Mouse (Mus musculus): ENCODE measurements at regions not wholly inside any gene's neighbourhood (a gene's known extent, or its start where the extent isn't known, plus 50 kb on each side); places are given as distances from the start of the nearest gene placed in this dataset.

DNA sequence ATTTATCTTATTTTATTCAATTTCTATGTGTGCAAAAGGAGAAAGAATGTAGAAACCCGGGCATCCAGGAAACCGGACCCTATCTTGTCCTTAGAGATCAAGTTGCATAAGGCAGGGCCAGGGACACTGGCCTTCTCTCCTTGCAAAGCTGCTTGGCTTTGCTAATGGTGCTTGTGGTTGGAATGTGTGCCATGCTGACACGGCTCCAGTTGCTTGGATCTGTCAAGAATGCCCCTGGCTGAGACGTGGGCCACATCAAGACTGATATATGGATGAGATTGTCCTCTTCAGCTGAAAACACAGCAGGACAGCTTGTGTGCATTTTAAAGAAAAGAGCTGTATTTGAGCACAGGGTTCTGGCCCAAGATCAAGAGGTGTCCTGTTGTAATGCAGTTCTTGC is 1047.0 kb downstream of the Adgrl2 start:
- DNase-seq (ENCODE audit: low spot score) (no peak), ATAC-seq (ENCODE audit: insufficient read depth, low read depth) (no peak)
- 0 out of 2 replicates have a peak, but pooled peaks cover 2% of the 10 kb centered on the region for H3K4me1 ChIP-seq (ENCODE audit: control insufficient read depth, insufficient read depth)
- no peak overlapping the region for H3K4me2 ChIP-seq (ENCODE audit: low read depth, low read length)
- H3K36me3 ChIP-seq (replicated peaks; ENCODE audit: control insufficient read depth, insufficient read depth, low read length) = no peaks in the 10 kb centered on the region
- no peaks in the 10 kb centered on the region for H3K27me3 ChIP-seq (ENCODE audit: control insufficient read depth, insufficient read depth, low read length)
- H3K4me3 ChIP-seq (ENCODE audit: low read depth, low read length) = no peak overlapping the region
- 60% methylated on average over 4 of the region's 4 CpGs for WGBS
- no peak for TF ChIP-seq EP300 (IDR thresholded peaks at IDR 0.05; ENCODE audit: low read depth)
- TF ChIP-seq CTCF (IDR thresholded peaks at IDR 0.05; ENCODE audit: low read depth) = no peak
- no peak overlapping the region for H3K27ac ChIP-seq (ENCODE audit: low read depth)
- H3K9ac ChIP-seq (replicated peaks; ENCODE audit: low read depth, low read length) = no peak overlapping the region
- no peaks in the 10 kb centered on the region for H3K9me3 ChIP-seq (replicated peaks; ENCODE audit: control insufficient read depth, low read length)

DNA sequence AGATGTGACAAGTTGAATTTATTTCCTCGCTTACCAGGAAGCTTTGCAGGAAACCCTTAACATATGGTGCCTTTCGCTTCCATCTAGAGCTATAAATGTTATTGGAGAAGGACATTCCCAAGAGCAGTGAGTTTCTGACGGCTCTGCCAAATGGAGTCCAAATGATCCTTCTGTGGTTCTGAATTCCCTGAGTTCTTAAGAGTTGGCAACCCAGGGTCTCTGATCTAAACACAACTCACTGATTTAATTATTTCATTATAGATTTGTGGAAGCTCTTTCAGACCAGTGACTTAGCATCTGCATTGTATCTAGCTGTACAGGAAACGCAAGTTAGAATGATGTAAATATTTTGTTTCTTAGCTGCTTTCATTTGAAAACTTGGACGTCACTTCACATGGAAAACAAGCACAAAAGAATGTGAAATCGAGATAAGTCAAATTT is 1059.5 kb downstream of the Adgrl2 start:
- WGBS = 51% methylated on average over 6 of the region's 6 CpGs
- no peak for TF ChIP-seq CTCF (IDR thresholded peaks at IDR 0.05; ENCODE audit: low read depth)
- TF ChIP-seq EP300 (IDR thresholded peaks at IDR 0.05; ENCODE audit: low read depth) = no peak
- H3K9ac ChIP-seq (replicated peaks; ENCODE audit: low read depth, low read length) = no peak overlapping the region
- H3K9me3 ChIP-seq (replicated peaks; ENCODE audit: control insufficient read depth, low read length) = no peaks in the 10 kb centered on the region
- no peaks in the 10 kb centered on the region for H3K27me3 ChIP-seq (ENCODE audit: control insufficient read depth, insufficient read depth, low read length)
- H3K4me3 ChIP-seq (ENCODE audit: low read depth, low read length) = no peak overlapping the region
- no peak overlapping the region for H3K4me2 ChIP-seq (ENCODE audit: low read depth, low read length)
- no peak overlapping the region for H3K27ac ChIP-seq (ENCODE audit: low read depth)
- H3K36me3 ChIP-seq (replicated peaks; ENCODE audit: control insufficient read depth, insufficient read depth, low read length) = no peaks in the 10 kb centered on the region
- H3K4me1 ChIP-seq (ENCODE audit: control insufficient read depth, insufficient read depth) = no peaks in the 10 kb centered on the region
- no peak for ATAC-seq (ENCODE audit: insufficient read depth, low read depth)
- DNase-seq (ENCODE audit: low spot score) = no peak

DNA sequence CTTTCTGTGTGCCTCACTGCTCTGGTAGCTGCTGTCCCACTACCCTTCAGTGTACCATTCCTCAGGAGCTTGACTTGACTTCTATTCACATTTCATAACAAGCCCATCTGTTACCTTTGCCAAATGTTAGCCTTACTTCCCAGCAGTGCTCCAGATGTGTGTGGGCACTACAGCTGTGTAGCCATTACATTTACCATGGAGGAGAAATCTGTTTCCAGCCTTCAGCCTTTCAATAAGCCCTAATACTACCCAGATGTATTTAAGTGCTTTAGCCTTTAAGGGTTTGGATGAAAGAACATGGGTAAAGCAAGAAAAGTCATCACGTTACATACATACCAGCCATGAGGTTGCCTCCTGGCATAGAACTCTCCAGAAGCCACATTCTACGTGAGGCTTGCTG is 1068.0 kb downstream of the Ttll7 start:
- Histone ChIP-seq H3K27ac (ENCODE audit: low read depth) (no peak overlapping the region), H3K4me2 (ENCODE audit: low read depth, low read length) (no peak overlapping the region), H3K27me3 (ENCODE audit: control insufficient read depth, insufficient read depth, low read length) (no peaks in the 10 kb centered on the region), H3K4me3 (ENCODE audit: low read depth, low read length) (no peak overlapping the region), H3K4me1 (ENCODE audit: control insufficient read depth, insufficient read depth) (no peaks in the 10 kb centered on the region), H3K36me3 (replicated peaks; ENCODE audit: control insufficient read depth, insufficient read depth, low read length) (no peaks in the 10 kb centered on the region), H3K9me3 (replicated peaks; ENCODE audit: control insufficient read depth, low read length) (no peaks in the 10 kb centered on the region), H3K9ac (replicated peaks; ENCODE audit: low read depth, low read length) (no peak overlapping the region)
- DNase-seq (ENCODE audit: low spot score) (no peak), ATAC-seq (ENCODE audit: insufficient read depth, low read depth) (no peak)
- WGBS = 86% methylated on average over 2 of the region's 2 CpGs
- TF ChIP-seq EP300 (IDR thresholded peaks at IDR 0.05; ENCODE audit: low read depth) = no peak
- TF ChIP-seq CTCF (IDR thresholded peaks at IDR 0.05; ENCODE audit: low read depth) = no peak

DNA sequence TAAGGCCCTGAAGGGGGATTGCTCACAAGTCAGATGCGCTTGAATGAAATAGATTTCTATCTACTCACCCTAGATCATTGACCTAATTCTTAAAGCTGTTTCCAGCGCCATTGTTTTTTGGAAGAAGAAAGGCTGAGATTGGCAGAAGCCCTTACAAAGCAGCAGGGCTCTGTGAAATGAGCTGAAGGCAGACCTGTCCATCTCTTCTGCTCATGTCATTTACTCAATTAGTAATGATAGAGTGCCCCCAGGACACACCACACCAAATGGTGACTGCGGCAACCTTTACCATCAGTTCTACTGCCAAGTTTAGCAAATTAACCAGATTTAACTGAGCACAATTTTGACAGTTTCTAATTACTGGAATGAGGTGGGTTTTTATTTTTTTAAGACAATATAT is 1067.5 kb downstream of the Ttll7 start:
- Histone ChIP-seq H3K9ac (replicated peaks; ENCODE audit: low read depth, low read length) (no peak overlapping the region), H3K4me1 (ENCODE audit: control insufficient read depth, insufficient read depth) (no peaks in the 10 kb centered on the region), H3K9me3 (replicated peaks; ENCODE audit: control insufficient read depth, low read length) (no peaks in the 10 kb centered on the region), H3K4me3 (ENCODE audit: low read depth, low read length) (no peak overlapping the region), H3K36me3 (replicated peaks; ENCODE audit: control insufficient read depth, insufficient read depth, low read length) (no peaks in the 10 kb centered on the region), H3K4me2 (ENCODE audit: low read depth, low read length) (no peak overlapping the region), H3K27ac (ENCODE audit: low read depth) (no peak overlapping the region), H3K27me3 (ENCODE audit: control insufficient read depth, insufficient read depth, low read length) (no peaks in the 10 kb centered on the region)
- 92% methylated on average over 3 of the region's 3 CpGs for WGBS
- ATAC-seq (ENCODE audit: insufficient read depth, low read depth) (no peak), DNase-seq (ENCODE audit: low spot score) (no peak)
- TF ChIP-seq CTCF (IDR thresholded peaks at IDR 0.05; ENCODE audit: low read depth) (no peak), EP300 (IDR thresholded peaks at IDR 0.05; ENCODE audit: low read depth) (no peak)

DNA sequence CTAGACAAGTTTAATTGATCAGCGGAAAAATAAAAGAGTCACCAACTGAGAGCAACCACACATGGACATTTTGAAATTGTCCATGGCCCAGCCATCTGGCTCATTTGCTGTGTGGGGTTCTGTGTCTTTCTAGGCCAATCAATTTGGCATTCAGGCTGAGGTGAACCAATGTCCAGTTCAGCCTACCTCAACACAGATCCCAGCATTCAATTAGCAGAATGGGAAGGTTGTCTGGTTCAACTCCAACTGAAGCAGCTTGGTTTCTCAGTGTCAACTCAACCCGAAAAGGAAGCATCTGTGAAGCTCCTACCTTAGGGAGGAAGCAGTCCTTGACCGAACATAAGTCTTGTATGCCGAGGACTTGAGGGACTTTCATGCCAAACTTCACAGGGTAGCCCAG is 1067.0 kb downstream of the Ttll7 start:
- DNase-seq (ENCODE audit: low spot score) (no peak), ATAC-seq (ENCODE audit: insufficient read depth, low read depth) (no peak)
- Histone ChIP-seq H3K4me3 (ENCODE audit: low read depth, low read length) (no peak overlapping the region), H3K27ac (ENCODE audit: low read depth) (no peak overlapping the region), H3K27me3 (ENCODE audit: control insufficient read depth, insufficient read depth, low read length) (no peaks in the 10 kb centered on the region), H3K9me3 (replicated peaks; ENCODE audit: control insufficient read depth, low read length) (no peaks in the 10 kb centered on the region), H3K9ac (replicated peaks; ENCODE audit: low read depth, low read length) (no peak overlapping the region), H3K4me1 (ENCODE audit: control insufficient read depth, insufficient read depth) (no peaks in the 10 kb centered on the region), H3K4me2 (ENCODE audit: low read depth, low read length) (no peak overlapping the region), H3K36me3 (replicated peaks; ENCODE audit: control insufficient read depth, insufficient read depth, low read length) (no peaks in the 10 kb centered on the region)
- TF ChIP-seq CTCF (IDR thresholded peaks at IDR 0.05; ENCODE audit: low read depth) (no peak), EP300 (IDR thresholded peaks at IDR 0.05; ENCODE audit: low read depth) (no peak)
- 85% methylated on average over 4 of the region's 4 CpGs for WGBS

DNA sequence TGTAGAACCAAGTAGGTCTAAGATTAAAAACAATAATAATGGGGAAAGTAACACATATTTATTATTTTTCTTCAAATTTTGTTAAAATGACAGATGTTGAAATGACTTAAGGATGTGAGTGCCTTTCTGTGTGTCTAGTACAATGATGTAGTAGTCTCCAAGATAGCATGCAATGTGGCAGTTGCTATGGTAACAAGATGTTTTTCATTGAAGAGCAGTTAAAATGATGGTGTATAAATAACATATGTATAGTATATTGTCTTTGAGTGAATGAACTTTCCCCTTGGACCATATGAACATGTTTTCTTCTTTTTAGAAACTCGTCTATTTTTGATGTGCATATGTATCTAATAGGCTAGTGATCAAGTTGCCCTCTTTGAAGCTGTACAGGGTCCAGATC is 1044.6 kb downstream of the Ttll7 start:
- no peaks in the 10 kb centered on the region for H3K4me1 ChIP-seq (ENCODE audit: control insufficient read depth, insufficient read depth)
- ATAC-seq (ENCODE audit: insufficient read depth, low read depth) = no peak
- 39% methylated on average over 1 of the region's 1 CpGs for WGBS
- H3K36me3 ChIP-seq (replicated peaks; ENCODE audit: control insufficient read depth, insufficient read depth, low read length) = no peaks in the 10 kb centered on the region
- no peaks in the 10 kb centered on the region for H3K9me3 ChIP-seq (replicated peaks; ENCODE audit: control insufficient read depth, low read length)
- H3K27ac ChIP-seq (ENCODE audit: low read depth) = no peak overlapping the region
- no peak overlapping the region for H3K4me2 ChIP-seq (ENCODE audit: low read depth, low read length)
- no peak overlapping the region for H3K4me3 ChIP-seq (ENCODE audit: low read depth, low read length)
- no peaks in the 10 kb centered on the region for H3K27me3 ChIP-seq (ENCODE audit: control insufficient read depth, insufficient read depth, low read length)
- no peak for DNase-seq (ENCODE audit: low spot score)
- TF ChIP-seq CTCF (IDR thresholded peaks at IDR 0.05; ENCODE audit: low read depth) (no peak), EP300 (IDR thresholded peaks at IDR 0.05; ENCODE audit: low read depth) (no peak)
- no peak overlapping the region for H3K9ac ChIP-seq (replicated peaks; ENCODE audit: low read depth, low read length)

Measured in heart, postnatal 0 days (tissue).